Mouse (Mus musculus): Measurements from ENCODE around the gene Dcaf15. TPM values are rescaled to one million over a fixed set of nuclear protein-coding genes. Genes with fewer than 3 reads are reported as not detected.

The Dcaf15 gene
- total RNA-seq, 2 experiments from 2014 or later: 18.5 to 19.1 TPM

GRCm38 (mm10) chr8:84101476-84102270, 2.9 kb downstream of the Dcaf15 start:
- no peak for DNase-seq (ENCODE audit: extremely low spot score in 1 of 2, low spot score in 1 of 2)

- DNase-seq (ENCODE audit: extremely low spot score in 1 of 2, low spot score in 1 of 2): no peak
Measured at GRCm38 (mm10) chr8:84098376-84098775, 6.2 kb downstream of the Dcaf15 start.

GRCm38 (mm10) chr8:84096061-84096460, 8.5 kb downstream of the Dcaf15 start:
- no peak for DNase-seq (ENCODE audit: extremely low spot score in 1 of 2, low spot score in 1 of 2)

GRCm38 (mm10) chr8:84090585-84090984, 14.0 kb downstream of the Dcaf15 start:
- DNase-seq (ENCODE audit: extremely low spot score in 1 of 2, low spot score in 1 of 2): no peak

GRCm38 (mm10) chr8:84089277-84089676, 15.3 kb downstream of the Dcaf15 start:
- no peak for DNase-seq (ENCODE audit: extremely low spot score in 1 of 2, low spot score in 1 of 2)

- no peak for DNase-seq (ENCODE audit: extremely low spot score in 1 of 2, low spot score in 1 of 2)
Measured at GRCm38 (mm10) chr8:84087821-84088220, 16.7 kb downstream of the Dcaf15 start.

- DNase-seq (ENCODE audit: extremely low spot score in 1 of 2, low spot score in 1 of 2): no peak
Measured at GRCm38 (mm10) chr8:84087156-84087555, 17.4 kb downstream of the Dcaf15 start.

- no peak for DNase-seq (ENCODE audit: extremely low spot score in 1 of 2, low spot score in 1 of 2)
Measured at GRCm38 (mm10) chr8:84084341-84085115, 20.0 kb downstream of the Dcaf15 start.

GRCm38 (mm10) chr8:84083829-84084241, 20.7 kb downstream of the Dcaf15 start:
- peak in 1 of 2 experiments; percentile 6 for DNase-seq (ENCODE audit: extremely low spot score in 1 of 2, low spot score in 1 of 2)

- no peak for DNase-seq (ENCODE audit: extremely low spot score in 1 of 2, low spot score in 1 of 2)
Measured at GRCm38 (mm10) chr8:84079206-84079605, 25.4 kb downstream of the Dcaf15 start.

GRCm38 (mm10) chr8:84076849-84077248, 27.7 kb downstream of the Dcaf15 start:
- no peak for DNase-seq (ENCODE audit: extremely low spot score in 1 of 2, low spot score in 1 of 2)

GRCm38 (mm10) chr8:84076412-84076811, 28.2 kb downstream of the Dcaf15 start:
- DNase-seq (ENCODE audit: extremely low spot score in 1 of 2, low spot score in 1 of 2): no peak

GRCm38 (mm10) chr8:84073230-84073976, 31.2 kb downstream of the Dcaf15 start:
- DNase-seq (ENCODE audit: extremely low spot score in 1 of 2, low spot score in 1 of 2): no peak

GRCm38 (mm10) chr8:84072321-84072720, 32.2 kb downstream of the Dcaf15 start:
- DNase-seq (ENCODE audit: extremely low spot score in 1 of 2, low spot score in 1 of 2): no peak

GRCm38 (mm10) chr8:84071921-84072320, 32.6 kb downstream of the Dcaf15 start:
- no peak for DNase-seq (ENCODE audit: extremely low spot score in 1 of 2, low spot score in 1 of 2)

GRCm38 (mm10) chr8:84070667-84071066, 33.9 kb downstream of the Dcaf15 start:
- no peak for DNase-seq (ENCODE audit: extremely low spot score in 1 of 2, low spot score in 1 of 2)

- no peak for DNase-seq (ENCODE audit: extremely low spot score in 1 of 2, low spot score in 1 of 2)
Measured at GRCm38 (mm10) chr8:84070241-84070640, 34.3 kb downstream of the Dcaf15 start.

GRCm38 (mm10) chr8:84069750-84070149, 34.8 kb downstream of the Dcaf15 start:
- DNase-seq (ENCODE audit: extremely low spot score in 1 of 2, low spot score in 1 of 2): no peak

GRCm38 (mm10) chr8:84069169-84069568, 35.4 kb downstream of the Dcaf15 start:
- DNase-seq (ENCODE audit: extremely low spot score in 1 of 2, low spot score in 1 of 2): no peak

- no peak for DNase-seq (ENCODE audit: extremely low spot score in 1 of 2, low spot score in 1 of 2)
Measured at GRCm38 (mm10) chr8:84068316-84069035, 36.1 kb downstream of the Dcaf15 start.

Measured in layer of hippocampus, postnatal 25 days (tissue).